Mouse (Mus musculus): ENCODE measurements around the gene Bloc1s3.

DNA sequence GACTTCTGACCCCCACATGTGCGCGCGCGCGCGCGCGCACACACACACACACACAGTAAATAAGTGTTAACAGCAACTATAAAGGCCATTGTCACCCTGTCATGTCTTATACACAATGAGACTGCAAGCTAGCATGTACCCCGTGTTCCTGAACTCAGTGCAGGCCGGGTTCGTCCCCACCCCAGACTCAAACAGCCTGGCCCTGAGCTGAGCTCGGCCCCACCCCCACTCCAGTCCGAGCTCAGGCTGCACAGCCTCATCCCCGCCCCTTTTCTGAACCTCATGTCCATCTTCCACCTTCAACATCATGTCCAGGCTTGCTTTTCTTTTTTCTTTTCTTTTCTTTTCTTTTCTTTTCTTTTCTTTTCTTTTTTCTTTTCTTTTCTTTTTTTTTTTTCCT is 37.9 kb downstream of the Bloc1s3 start:
- TF ChIP-seq CTCF (IDR thresholded peaks at IDR 0.05 in 2 of 3, conservative IDR thresholded peaks at IDR 0.05 in 1 of 3; ENCODE audit: control insufficient read depth in 1 of 3, insufficient read depth in 1 of 3, low read depth in 2 of 3, low read length in 3 of 3, poor library complexity in 1 of 3, severe bottlenecking in 1 of 3) (no peak), ZMIZ1 (IDR thresholded peaks at IDR 0.05; ENCODE audit: low read depth, low read length) (no peak), POLR2AphosphoS2 (IDR thresholded peaks at IDR 0.05; ENCODE audit: low read length) (no peak), MAZ (IDR thresholded peaks at IDR 0.05; ENCODE audit: low read depth, low read length) (no peak), RAD21 (IDR thresholded peaks at IDR 0.05; ENCODE audit: low read depth, low read length) (no peak), POLR2A (IDR thresholded peaks at IDR 0.05; ENCODE audit: control insufficient read depth in 1 of 2, insufficient read depth in 1 of 2, low read depth in 1 of 2, low read length in 2 of 2, poor library complexity in 1 of 2) (no peak), MYB (IDR thresholded peaks at IDR 0.05; ENCODE audit: low read depth, low read length) (no peak), ZC3H11A (IDR thresholded peaks at IDR 0.05; ENCODE audit: low read depth, low read length) (no peak)
